Mouse (Mus musculus) myocyte (in vitro differentiated cells): ENCODE results near the gene Gm9821.

Experiments
- MYOG ChIP-seq, 3 experiments: IDR thresholded peaks; one replicate each; pipeline ENCODE4 v1.6.1; 2011; ENCODE audit warnings: control low read depth in 2 of 3, low read depth in 2 of 3, mild to moderate bottlenecking in 2 of 3; ENCODE audit not compliant: insufficient read length in 2 of 3, control insufficient read depth in 1 of 3, insufficient read depth in 1 of 3
- POLR2A ChIP-seq: IDR thresholded peaks from one replicate; pipeline ENCODE4 v1.6.1; 2011; ENCODE audit warnings: low read depth, mild to moderate bottlenecking, control low read depth, moderate library complexity; ENCODE audit not compliant: insufficient read length

- TF ChIP-seq POLR2A, result no peak
- no peak for TF ChIP-seq MYOG (IDR thresholded peaks at IDR 0.05; ENCODE audit: control insufficient read depth in 1 of 3, insufficient read depth in 1 of 3, insufficient read length in 2 of 3, low read depth in 2 of 3)
Observed at GRCm38 (mm10) chr2:91984906-91985525, 39.5 kb downstream of the Gm9821 start.
